Mouse (Mus musculus): ENCODE measurements at regions not wholly inside any gene's neighbourhood (a gene's known extent, or its start where the extent isn't known, plus 50 kb on each side); places are given as distances from the start of the nearest gene placed in this dataset.
A peak's percentile ranks its signal among the peaks of the same experiment; 100 is the strongest.

DNA sequence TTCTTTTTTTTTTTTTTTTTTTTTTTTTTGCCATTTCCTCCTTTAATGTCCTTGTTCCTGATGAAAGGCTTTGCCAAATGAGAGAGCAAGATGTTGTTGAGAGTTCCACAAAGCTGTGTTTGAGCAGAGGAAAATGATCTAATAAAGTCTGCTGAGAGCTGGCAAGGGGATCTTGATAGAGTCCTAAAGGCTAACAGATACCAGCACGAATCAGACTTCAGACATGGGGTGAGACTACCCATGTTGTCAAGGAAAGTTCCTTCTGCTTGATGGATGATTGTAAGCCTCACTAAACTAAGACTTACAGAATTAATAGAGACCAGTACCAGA, 665.2 kb upstream of the Fam92a start:
- DNase-seq, result no peak

DNA sequence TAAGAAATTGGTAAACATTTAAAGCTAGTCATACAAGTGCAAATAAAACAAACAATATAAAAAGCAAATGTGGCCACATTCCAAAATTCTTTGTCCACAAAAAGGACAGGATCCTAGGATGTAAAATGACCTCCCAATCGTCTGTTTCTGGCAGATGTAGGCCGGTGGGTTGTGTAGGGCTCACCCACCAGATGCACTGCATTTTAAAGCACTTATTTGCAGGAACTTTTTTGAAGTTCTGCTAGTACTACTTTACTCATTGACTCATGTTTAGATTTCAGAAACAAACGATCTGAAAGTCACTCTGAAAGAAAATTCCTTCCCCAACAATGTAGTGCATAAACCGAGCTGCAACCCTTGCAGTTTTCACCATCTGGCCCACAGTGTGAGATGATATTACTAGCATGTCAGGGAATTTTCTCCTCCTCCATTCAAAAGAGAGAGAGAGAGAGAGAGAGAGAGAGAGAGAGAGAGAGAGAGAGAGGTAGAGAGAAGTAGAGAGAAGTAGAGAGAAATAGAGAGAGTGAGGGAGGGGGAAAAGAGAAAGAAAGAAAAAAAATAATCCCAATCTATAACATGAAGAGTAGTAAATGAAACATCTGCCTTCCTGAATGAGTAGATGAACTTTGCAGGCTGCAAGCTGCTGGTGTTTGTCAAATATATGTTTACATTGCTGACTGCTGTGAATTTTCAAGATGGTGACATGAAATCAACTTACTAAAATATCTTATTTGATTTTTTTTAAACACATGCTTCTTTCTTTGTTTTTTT, 664.7 kb upstream of the Fam92a start:
- DNase-seq, result no peak

DNA sequence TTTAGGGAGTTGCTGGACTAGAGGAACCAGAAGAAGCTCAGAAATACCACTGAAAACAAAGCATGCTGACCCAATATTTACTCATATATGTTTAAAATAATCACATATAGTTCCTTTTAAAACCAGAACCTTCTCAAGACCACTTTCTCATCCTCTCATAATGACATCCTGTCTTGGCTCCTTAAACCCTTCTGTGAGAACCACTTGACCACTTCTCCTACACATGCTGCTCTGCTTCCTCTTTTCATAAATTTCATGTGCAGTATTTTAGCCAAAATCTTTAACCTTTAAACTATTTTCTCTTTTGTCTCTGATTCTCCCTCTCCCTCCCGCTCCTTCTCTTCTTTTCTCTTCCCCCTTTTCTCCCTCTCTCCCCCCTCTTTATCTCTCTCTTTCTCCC, 654.6 kb upstream of the Fam92a start:
- no peak for DNase-seq

DNA sequence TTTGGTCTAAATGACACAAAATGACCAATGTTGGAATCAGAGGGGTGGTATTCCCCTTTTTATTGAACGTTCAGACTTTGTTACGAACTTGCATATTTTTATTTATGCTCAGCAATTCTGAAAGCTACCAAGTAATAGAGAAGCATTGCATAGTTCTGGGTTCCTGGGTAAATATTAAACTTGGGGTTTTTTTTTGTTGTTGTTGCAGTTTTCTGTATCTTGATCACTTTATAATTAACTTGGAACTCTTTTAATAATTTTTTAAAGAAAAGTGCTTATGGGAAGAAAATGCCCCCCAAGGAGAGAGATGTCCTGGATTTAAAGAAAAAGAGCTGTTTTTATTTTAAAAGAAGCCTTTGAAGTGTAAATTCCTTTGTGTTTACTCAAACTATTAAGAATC, 642.4 kb upstream of the Fam92a start:
- no peak for DNase-seq

DNA sequence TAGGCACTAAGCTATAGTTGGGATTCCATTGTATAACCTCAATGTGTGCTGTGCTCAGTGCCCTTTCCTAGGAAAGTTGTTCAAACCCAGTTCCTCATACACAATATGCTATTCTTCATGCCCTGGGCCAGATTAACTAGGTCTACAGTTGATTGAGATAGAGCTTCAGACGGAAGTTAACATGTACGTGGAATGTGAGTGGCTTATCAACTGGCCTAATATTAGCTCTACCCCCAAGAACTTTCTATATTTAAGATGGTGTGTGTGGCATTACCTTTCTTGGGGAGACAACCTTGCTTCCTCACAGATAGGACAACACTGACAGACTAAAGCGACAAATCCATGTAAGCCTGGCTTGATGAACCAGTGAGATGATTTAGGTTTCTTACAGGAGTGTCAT, 629.4 kb upstream of the Fam92a start:
- no peak for DNase-seq

DNA sequence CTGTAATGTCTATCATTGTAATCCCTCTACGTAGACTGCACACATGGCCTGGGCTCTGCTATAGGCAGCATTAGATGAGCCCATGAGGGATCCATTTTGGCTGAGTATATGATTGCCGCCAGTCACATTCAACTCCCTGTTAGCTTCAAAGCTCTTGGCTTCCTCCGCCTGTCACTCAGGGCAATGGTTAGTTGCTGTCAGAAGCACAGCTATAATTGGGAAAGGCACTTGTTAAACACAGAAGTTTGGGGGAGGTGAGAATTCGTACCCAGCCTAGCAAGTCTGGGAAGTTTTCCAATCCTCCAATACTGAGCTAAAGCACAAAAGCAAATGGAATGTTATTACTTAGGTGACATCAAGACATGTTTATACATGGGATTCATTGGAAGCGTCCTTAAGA, 627.7 kb upstream of the Fam92a start:
- DNase-seq, result peak; percentile 80

DNA sequence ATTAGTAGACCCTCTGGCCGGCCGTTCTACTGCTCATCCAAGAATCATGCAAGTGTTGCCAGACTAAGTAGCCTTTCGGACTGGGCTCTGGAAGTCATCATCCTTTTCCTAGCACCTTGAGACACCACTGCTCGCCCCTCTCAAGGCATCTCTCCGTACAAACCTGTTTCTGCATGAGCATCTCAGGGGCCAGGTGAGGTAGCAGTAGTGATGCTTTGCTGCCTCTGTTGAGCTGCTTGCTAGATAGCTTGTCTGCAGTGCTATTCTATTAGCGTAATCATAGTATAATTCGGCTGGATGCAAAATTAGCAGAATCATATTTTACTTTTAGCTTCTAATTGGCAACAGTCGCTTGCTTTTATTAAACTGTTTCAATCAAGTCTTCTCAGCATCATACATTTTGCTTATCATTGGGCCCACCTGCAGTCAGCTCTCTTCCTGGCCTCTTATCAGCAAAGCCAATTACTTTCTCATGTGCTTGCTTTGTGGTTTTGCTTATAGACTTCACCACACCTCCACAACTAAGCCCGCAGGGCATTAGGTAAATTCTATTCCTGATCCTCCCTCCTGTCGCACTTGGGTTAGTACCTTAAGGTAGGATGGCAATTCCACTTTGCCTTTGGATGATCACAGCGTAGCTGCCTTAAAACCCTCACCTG, 621.1 kb upstream of the Fam92a start:
- no peak for DNase-seq

DNA sequence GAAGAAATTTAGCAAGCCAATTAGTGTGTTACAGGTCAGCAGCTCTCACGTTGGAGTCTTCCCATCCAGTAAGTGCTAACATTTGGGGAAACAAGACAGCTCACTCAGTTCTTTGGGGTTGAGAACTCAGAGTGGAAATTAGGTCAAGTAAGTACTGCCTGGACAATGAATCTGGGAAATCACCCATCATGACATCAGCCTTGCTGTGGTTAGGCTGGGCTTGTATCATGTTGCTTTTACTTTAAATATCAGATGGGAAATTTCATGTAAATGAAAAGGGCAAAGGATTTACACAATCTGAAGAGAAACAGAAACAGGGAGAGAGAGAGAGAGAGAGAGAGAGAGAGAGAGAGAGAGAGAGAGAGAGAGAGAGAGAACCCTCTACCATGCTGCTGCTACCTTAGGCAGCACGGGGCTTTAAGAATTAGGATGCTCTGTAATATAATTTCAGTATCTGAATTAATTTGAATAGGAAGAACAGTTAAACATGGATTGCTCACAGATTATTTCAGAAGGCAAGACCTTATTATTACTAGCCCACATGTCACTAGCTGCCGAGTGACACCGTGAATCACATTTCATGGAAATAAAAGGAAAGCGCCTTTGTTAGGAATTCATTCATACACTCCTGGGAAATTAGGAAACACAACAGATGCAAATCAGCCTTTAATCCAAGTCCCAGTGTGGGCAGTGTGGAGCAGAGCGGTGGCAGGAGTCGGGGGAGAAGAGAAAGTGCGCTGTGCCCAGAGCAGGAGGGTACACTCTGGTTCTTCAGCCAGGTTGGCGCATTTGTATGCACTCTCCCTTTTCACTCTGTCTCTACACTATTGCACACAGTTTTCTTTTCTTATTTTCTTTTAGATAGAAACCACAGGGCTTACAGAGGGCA, 620.2 kb upstream of the Fam92a start:
- no peak for DNase-seq

DNA sequence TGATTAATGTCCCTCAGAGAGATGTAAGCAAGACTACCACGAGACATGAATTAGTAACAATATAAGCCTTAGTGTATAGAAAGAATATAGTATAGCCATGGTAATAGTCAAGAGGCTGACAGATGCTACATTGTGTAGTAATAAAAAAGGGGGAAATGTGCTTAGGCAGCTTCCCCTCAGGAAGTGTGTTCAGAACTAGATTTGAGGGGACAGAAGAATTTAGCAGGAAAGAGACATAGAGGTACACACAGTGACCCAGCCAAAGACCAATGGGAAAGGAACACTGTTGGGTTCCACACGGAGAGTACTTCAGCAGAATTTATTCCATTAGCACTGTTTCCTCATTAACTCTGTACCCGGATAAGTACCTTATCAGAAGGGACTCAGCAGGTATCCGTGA, 614.0 kb upstream of the Fam92a start:
- no peak for DNase-seq

DNA sequence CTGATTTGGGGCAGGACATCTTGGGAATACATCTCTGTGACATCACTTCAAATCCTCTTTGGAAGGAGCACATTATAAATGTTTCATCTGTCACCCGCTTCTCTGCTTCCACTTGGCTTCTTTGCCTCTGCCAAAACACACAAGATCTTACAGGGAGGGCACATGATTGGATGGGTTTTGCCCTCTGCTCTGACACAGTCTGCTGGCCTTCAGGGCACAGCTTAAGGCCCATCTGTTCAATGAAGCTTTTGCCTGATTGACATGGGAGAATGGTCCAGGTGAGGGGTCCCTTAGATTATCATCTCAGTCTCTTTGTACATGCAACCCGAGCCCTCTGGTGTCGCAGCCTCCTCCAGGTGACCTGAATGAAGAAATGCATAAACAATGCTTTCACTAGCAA, 612.7 kb upstream of the Fam92a start:
- no peak for DNase-seq

DNA sequence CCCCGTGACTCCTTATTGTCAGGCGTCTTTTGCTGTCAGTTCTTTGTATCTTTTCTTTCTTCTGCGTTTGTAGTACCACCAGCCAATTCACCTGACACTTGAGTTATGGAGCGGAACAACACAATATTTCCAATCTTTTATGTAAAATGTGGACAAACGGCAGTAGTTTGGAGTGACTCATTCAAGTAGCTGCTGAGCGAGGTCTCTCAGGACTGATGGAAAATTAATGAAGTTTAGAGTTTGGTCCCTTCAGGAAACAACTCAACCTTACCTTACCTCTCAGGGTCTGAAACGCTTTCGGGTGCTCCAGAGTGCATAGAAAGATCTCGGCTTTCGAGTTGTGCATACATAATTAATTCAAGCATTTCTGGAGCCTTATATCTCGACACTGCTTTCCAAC, 612.3 kb upstream of the Fam92a start:
- DNase-seq, result no peak

DNA sequence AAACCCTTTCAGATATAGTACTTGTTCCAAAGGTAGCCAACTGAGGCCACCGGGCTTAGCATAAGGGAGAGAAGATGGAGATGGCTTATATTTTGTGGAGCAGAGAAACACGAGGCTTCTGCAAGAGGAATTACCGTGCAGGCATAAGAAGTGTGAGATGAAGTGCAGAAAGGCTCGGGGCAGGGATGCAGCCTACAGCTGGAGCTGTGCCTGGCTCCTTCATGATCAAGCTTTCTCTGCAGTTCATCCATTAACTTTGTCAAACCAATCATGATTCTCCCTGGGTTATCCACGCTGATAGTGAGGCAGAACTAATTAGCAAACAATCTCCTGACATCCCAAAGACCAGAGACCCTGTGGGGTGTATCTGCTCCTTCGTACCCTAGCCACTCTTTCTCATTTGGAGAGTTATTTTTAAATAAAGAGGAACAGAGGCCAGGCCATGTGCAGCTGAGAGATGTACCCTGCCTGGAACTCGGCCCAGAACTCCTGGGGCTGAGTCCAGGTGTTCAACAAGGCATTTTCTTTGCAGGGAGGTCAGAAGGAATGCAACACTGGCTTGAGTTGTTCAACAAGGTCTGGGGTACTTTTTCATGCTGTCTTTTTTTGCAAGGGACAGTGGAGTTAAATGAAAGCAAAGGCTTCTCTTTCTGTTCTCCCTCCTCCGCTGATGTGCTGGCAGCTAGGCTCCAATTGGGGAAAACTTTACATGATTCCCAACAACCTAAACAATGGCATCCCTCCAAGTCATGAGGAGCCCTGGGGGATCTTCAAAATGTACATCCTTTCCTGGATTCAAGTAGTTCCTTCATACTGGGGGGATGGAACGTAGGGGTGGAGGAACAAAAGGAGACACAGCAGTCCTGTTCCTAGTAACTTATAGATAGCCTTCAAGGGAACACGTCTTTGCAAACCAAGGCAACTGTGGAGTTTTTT, 610.4 kb upstream of the Fam92a start:
- DNase-seq, result no peak

DNA sequence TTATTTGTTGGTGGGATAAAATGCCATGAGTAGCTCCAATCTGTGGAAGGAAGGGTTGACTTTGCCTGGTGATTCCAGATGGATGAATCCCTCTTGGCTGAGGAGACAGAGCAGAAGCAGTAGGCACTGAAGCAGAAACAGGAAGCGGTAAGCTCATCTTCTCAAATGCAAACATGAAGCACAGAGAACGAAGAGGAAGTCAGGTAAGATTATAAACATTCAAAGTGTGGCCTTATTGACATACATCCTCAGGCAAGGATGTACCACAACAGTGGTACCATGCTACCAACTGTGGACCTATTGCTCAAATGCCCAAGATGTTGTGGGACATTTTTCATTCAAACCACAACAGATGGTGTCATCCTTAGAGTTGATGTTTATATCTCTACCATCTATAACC, 608.4 kb upstream of the Fam92a start:
- no peak for DNase-seq

DNA sequence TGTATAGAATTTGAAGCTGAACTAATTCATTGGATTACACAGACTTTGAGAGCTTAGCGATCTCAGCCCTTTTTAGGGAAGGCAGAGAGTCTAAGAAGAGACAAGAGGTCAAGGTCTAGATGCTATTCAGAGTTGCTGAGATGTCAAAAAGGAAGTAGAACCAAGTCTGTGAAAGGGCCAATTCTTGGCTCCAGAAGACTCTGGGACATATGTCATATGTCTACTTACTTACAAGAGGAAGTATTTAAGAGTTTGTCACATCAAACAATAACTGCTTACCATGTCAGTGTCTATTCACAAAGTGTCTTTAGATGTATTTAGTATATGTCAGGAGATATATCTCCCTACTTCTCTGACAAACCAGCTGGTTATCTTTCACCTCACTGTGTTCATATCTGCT, 607.4 kb upstream of the Fam92a start:
- DNase-seq, result no peak

DNA sequence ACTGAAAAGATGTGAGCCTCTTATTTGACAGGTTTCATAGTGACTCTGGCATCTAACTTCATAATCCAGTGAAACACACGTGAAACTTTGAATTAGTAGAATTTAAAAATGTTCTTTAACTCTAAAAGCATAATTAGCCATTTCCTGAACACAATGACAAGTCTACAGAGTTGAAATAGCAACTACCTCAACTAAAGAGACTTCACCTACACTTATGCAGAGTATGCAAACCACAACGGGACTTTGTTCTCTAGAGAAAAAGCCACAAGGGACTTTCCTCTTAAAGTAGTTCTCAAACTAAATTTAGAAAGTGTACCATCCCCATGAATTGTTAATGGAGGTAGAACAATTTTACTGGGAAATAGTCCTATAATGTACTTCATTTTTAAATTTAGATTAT, 606.3 kb upstream of the Fam92a start:
- no peak for DNase-seq

DNA sequence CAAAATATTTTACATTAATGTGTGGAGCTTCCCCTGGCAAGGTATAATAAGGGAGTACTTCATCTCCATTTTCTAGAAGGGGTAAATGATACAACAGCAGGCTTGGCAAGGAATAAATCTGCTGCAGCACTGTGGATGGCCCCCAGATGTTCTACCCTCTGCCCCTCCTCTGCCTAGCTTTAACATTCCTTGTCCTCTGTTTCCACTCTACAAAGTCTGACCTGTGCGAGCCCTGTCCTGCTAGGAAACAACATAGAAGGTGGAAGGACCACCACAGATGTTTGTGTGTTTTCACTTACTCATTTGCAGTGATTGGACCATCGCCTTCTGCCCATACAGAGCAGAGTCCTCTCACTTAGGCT, 604.4 kb upstream of the Fam92a start:
- DNase-seq, result no peak

DNA sequence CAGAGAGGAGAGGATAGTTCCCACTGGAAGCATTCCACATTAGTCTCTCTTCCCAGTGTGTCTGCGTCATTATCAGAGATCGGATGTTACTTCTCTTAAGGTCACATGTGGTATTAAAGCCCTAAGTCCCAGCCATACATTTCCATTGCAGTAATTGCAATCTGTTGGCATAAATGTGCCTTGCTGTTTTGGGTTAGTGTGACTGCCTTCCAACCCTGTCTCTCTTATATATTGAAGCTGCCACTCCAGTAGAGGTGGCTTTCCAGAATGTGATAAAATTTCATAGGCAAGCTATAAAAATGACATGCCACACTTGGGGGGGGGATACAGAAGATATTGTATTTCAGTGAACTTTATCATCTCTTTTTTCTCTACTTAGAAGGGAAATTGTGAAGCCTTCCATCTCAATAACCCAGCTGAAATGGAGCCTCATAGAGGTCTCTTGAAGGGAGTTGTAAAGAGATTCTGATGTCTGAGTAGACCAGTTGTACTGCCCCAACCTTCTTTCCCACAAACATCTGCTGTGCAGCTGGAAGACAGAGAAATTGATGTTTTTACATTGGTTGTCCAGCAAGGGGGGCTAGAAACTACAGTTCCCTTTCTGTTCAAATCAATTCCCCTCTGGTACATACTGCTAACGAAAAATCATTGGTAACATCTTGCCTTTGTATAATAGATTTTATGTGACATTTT, 603.9 kb upstream of the Fam92a start:
- DNase-seq, result no peak

DNA sequence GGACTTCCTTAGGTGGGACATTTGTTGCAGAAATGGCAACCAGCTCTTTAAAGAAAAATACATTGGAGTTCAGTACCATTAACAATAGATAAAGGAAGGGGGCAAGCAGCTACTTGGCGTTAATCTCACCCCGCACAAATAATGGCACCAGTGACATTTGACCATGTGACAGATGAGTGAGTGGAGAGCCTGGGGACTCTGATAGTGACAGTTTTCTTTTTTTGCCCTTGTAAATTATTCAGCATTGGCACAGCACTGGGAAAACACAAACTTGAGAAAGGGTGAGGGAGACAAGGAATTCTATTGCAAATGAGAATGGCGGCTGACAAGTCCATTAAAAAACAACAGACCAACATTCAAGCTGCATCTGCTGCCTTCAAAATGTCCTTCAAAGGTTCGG, 603.3 kb upstream of the Fam92a start:
- DNase-seq, result no peak

DNA sequence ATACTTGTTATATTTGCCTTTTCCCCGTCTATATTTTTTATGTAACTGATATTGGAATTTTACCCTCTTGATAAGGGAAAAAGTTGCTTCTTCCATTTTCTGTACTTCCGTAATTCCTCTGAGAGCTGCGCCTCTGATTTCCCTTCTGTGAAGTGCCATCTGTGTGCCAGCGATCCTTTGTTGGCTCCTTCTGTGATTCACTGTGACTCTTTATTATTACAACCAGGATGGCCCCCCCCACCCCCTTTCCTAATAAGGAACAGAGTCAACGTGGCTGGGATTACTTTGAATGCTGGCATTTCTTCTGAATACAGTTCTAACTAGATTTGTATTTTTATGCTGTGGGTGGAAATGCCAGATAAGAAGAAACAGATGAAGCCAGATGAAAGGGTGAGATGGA, 602.9 kb upstream of the Fam92a start:
- peak; percentile 19 for DNase-seq

DNA sequence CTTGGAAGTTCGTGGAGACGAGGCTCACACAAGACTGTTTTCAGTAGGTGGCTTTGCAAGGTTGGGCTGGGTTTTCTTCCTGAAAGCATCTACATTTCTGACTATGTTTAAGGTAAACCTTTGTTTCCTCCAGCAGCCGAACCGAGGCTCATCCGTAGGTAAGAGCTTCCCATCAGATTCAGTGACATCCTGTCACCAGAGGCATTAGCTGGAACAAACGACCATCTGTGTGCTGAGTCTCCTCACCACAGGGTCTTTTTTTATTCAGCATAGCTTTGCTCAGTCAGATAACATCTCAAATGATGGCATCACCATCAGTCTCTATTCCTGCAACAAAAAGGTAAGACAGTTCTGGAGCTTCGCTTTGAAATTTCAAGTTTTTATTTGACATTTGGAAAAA, 601.4 kb upstream of the Fam92a start:
- no peak for DNase-seq

DNA sequence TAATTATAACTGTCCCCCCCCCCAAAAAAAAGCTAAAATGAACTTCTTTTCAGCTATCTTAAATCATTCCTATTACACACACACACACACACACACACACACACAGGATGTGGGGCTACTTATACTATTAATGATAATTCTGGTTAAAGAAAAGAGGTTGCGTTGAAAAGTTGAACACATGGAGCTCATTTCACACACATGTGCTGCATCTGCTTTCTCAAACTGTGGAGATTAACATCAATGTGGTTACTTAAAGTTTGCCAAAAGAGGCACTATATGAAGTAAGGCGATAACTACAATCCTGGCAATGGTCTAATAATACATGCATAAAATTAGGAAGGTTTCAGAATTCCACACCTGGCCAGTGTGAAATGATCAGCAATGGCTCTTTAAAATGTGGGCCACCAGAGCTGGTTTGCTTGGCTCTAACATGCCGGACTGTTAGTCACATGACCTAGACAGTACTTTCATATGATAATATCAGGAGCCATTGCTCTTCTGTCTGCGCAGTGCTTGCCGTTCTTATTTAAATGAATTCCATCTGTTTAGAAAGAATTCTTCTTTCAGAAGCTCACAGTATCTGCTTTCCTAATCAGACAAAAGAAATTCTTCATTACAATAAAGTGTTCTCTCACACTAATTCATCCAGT, 598.4 kb upstream of the Fam92a start:
- DNase-seq, result no peak

DNA sequence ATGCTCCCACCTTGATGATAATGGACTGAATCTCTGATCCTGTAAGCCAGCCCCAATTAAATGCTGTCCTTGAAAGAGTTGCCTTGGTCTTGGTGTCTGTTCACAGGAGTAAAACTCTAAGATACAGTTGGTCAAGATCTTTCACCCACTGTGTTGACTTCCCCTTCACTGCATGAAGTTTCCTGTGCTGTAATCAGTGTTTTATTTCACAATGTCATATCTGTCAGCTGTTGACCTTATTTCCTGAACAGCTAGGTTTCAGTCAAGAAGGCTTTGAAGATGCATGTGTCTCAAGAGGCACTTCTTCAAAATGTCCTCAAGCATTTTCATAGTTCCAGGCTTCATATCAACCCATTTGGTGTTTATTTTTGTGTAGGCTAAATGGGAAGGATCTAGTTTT, 597.3 kb upstream of the Fam92a start:
- DNase-seq, result no peak
